Mouse (Mus musculus) cerebellum, adult 2 months (tissue): ENCODE data around the gene Gm6268.

ENCODE experiments used
- CTCF ChIP-seq: fragments of 200-500 bp; IDR thresholded peaks from 2 replicates; pipeline ENCODE4 v1.5.1; 2011; ENCODE audit warnings: low read depth, mild to moderate bottlenecking, control low read depth, low read length, moderate library complexity, borderline replicate concordance; ENCODE audit not compliant: insufficient read depth
- POLR2A ChIP-seq: fragments of 200-500 bp; IDR thresholded peaks from 2 replicates; pipeline ENCODE4 v1.6.1; 2011; ENCODE audit warnings: low read length, control low read depth, borderline replicate concordance; ENCODE audit not compliant: insufficient read depth

- TF ChIP-seq POLR2A, result no peak
- no peak for TF ChIP-seq CTCF
Measured at GRCm38 (mm10) chrX:36400980-36401379, at the start of gene Gm6268.
